Mouse (Mus musculus) midbrain, embryonic 10.5 days (tissue): ENCODE measurements around the gene Myo16. TPM values are rescaled to one million over a fixed set of nuclear protein-coding genes. Genes with fewer than 3 reads are reported as not detected.

Experiments used
- DNase-seq: peaks from one replicate; pipeline ENCODE4 v3.0.0-alpha.2; 2017; ENCODE audit warnings: low spot score
- H3K27ac ChIP-seq: fragments of 300-500 bp; sonication (generic); replicated peaks from 2 replicates; pipeline ENCODE4 v1.5.1; 2016; ENCODE audit warnings: mild to moderate bottlenecking
- H3K27me3 ChIP-seq: fragments of 300-500 bp; sonication (generic); 2 replicates; pipeline ENCODE4 v1.6.1; 2016; ENCODE audit warnings: low read depth, mild to moderate bottlenecking; ENCODE audit not compliant: poor library complexity, severe bottlenecking
- H3K36me3 ChIP-seq: fragments of 300-500 bp; sonication (generic); 2 replicates; pipeline ENCODE4 v1.6.1; 2016; ENCODE audit warnings: mild to moderate bottlenecking, moderate library complexity
- H3K4me1 ChIP-seq: fragments of 300-500 bp; sonication (generic); 2 replicates; pipeline ENCODE4 v1.6.1; 2016
- H3K4me3 ChIP-seq: fragments of 300-500 bp; sonication (generic); 2 replicates; pipeline ENCODE4 v1.5.1; 2016; ENCODE audit warnings: mild to moderate bottlenecking, moderate library complexity
- H3K9me3 ChIP-seq: fragments of 300-500 bp; sonication (generic); replicated peaks from 2 replicates; pipeline ENCODE4 v1.6.1; 2016; ENCODE audit warnings: mild to moderate bottlenecking
- WGBS: fragments of 180-500 bp; shearing (Covaris S2); methylation state at CpG from one replicate; pipeline ENCODE4 v1.1.7; 2016; 5-methylcytosine and 5-hydroxymethylcytosine counted together
- polyA plus RNA-seq: library from polyadenylated mRNA; unstranded; fragments of >200 nt; fragmentation: Nextera tagmentation; extraction: Ambion mirVana; gene quantifications from 2 replicates; pipeline ENCODE4 v1.2.1, GENCODE M21; 2016

Gene Myo16
- polyA plus RNA-seq, 1 experiment from 2014 or later, result 2.5 TPM

DNA sequence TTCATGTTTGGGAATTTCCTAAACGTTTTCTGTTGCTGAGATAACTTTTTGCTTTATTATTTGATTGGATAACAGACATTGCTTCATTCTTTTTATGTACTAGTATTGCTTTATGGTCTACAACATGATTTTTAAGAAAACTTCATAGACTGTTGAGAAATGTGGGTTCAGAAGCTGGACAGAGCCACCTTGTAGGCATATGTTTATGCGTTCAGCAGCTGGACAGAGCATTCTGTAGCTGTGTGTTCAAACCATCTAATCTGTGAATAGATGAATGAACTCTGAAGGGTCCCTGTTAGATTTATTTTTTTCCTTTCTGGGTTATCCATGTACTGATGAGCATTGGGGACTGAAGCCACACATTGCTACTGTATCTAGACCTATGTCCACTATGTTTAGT lies 102.0 kb downstream of the Myo16 start:
- no peaks in the 10 kb centered on the region for H3K36me3 ChIP-seq

DNA sequence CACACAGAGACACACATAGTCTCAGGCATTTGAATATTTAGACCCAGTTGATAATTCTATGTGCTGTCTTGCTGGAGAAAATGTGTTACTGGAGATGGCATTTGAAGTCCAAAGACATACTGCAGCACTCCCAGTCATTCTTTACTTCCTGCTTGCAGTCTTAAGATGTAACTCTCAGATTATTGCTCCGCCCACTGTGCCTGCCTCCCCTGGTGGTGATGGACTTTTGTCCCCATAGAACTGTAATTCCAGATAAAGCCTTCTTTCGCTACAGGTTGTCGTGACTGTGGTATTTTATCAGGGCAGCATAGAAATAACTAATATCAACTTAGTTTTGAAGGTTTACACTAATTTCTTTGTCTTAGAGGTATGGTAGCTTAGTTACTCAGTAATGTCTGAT lies 102.9 kb downstream of the Myo16 start:
- Histone ChIP-seq H3K36me3 (no peaks in the 10 kb centered on the region), H3K4me1 (no peaks in the 10 kb centered on the region), H3K9me3 (no peaks in the 10 kb centered on the region), H3K27me3 (no peaks in the 10 kb centered on the region), H3K4me3 (no peak overlapping the region), H3K27ac (no peak overlapping the region)
- 86% methylated on average over 3 of the region's 3 CpGs for WGBS
- no peak for DNase-seq

More for the DNA sequence above, 102.0 kb downstream of the Myo16 start:
- H3K27ac ChIP-seq, result no peak overlapping the region
- no peak for DNase-seq
- H3K4me3 ChIP-seq, result no peak overlapping the region
- H3K4me1 ChIP-seq, result no peaks in the 10 kb centered on the region
- no peaks in the 10 kb centered on the region for H3K9me3 ChIP-seq
- 84% methylated on average over 2 of the region's 2 CpGs for WGBS
- no peaks in the 10 kb centered on the region for H3K27me3 ChIP-seq

GRCm38 (mm10) chr8:10270094-10270493 lies 116.4 kb downstream of the Myo16 start:
- Histone ChIP-seq H3K4me1 (no peaks in the 10 kb centered on the region), H3K27me3 (no peaks in the 10 kb centered on the region), H3K9me3 (no peaks in the 10 kb centered on the region), H3K4me3 (no peak overlapping the region), H3K27ac (no peak overlapping the region), H3K36me3 (no peaks in the 10 kb centered on the region)
- DNase-seq, result no peak
- 86% methylated on average over 4 of the region's 4 CpGs for WGBS

DNA sequence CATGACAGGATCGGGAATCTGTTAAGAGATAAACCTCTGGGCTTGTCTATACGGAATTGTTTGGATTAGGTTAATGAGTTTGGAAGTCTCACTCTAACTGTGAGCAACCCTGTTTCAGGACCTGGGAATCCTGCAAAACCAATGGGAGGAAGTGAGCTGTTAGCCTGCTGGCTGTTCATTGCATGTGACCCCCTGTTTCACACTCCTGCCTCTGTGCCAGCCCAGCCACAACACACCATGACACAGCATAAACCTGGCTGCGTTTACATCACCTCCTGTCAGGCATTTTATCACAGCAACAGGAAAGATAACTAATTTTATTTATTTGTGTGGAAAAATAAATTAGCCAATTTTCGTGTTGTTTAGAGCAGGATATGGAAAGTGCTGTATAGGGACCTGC lies 138.9 kb downstream of the Myo16 start:
- Histone ChIP-seq H3K9me3 (no peaks in the 10 kb centered on the region), H3K27me3 (no peaks in the 10 kb centered on the region)
- 75% methylated on average over 4 of the region's 4 CpGs for WGBS

GRCm38 (mm10) chr8:10300797-10301196 lies 147.1 kb downstream of the Myo16 start:
- no peak for DNase-seq
- no peaks in the 10 kb centered on the region for H3K27me3 ChIP-seq
- WGBS, result 62% methylated on average over 3 of the region's 3 CpGs

More for the DNA sequence above, 138.9 kb downstream of the Myo16 start:
- H3K4me3 ChIP-seq, result no peak overlapping the region
- H3K27ac ChIP-seq, result no peak overlapping the region
- no peaks in the 10 kb centered on the region for H3K36me3 ChIP-seq
- no peaks in the 10 kb centered on the region for H3K4me1 ChIP-seq
- DNase-seq, result no peak

GRCm38 (mm10) chr8:10303061-10303460 lies 149.3 kb downstream of the Myo16 start:
- no peaks in the 10 kb centered on the region for H3K4me1 ChIP-seq

More at GRCm38 (mm10) chr8:10300797-10301196, 147.1 kb downstream of the Myo16 start:
- H3K4me1 ChIP-seq, result no peaks in the 10 kb centered on the region
- H3K36me3 ChIP-seq, result no peaks in the 10 kb centered on the region
- H3K4me3 ChIP-seq, result no peak overlapping the region
- H3K9me3 ChIP-seq, result no peaks in the 10 kb centered on the region
- H3K27ac ChIP-seq, result no peak overlapping the region

DNA sequence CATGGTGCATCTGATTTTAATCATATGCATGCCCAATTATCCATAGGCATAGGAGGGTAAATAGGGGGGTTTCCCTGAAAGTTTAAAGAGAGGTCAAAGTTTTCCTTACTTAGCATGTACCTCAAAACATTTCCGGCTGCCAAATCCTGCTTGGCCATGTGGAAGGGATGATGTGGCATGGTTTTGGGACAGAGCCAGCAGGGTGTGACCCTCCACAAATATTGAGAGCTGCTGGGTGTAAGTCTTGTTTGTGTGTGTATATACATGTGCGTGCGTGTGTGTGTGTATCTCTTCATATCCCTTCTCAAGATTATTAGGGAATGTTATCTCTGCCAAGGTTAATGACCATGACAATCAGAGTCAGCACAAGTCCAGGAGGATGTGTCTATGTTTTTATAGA lies 150.3 kb downstream of the Myo16 start:
- H3K4me1 ChIP-seq, result no peaks in the 10 kb centered on the region
- H3K27ac ChIP-seq, result no peak overlapping the region
- H3K4me3 ChIP-seq, result no peak overlapping the region
- H3K36me3 ChIP-seq, result no peaks in the 10 kb centered on the region
- no peaks in the 10 kb centered on the region for H3K27me3 ChIP-seq
- WGBS, result 88% methylated on average over 3 of the region's 3 CpGs
- H3K9me3 ChIP-seq, result no peaks in the 10 kb centered on the region
- DNase-seq, result no peak

More at GRCm38 (mm10) chr8:10303061-10303460, 149.3 kb downstream of the Myo16 start:
- H3K36me3 ChIP-seq, result no peaks in the 10 kb centered on the region
- no peaks in the 10 kb centered on the region for H3K27me3 ChIP-seq
- 80% methylated on average over 4 of the region's 4 CpGs for WGBS
- DNase-seq, result no peak
- H3K9me3 ChIP-seq, result no peaks in the 10 kb centered on the region
- no peak overlapping the region for H3K27ac ChIP-seq
- no peak overlapping the region for H3K4me3 ChIP-seq

- Histone ChIP-seq H3K27me3 (no peaks in the 10 kb centered on the region), H3K4me1 (no peaks in the 10 kb centered on the region), H3K4me3 (no peak overlapping the region), H3K36me3 (no peaks in the 10 kb centered on the region), H3K9me3 (no peaks in the 10 kb centered on the region), H3K27ac (no peak overlapping the region)
- 92% methylated on average over 1 of the region's 1 CpGs for WGBS
- no peak for DNase-seq
Observed at GRCm38 (mm10) chr8:10304721-10305120, 151.0 kb downstream of the Myo16 start.

- Histone ChIP-seq H3K4me1 (no peaks in the 10 kb centered on the region), H3K27ac (no peak overlapping the region), H3K9me3 (no peaks in the 10 kb centered on the region), H3K4me3 (no peak overlapping the region), H3K36me3 (no peaks in the 10 kb centered on the region), H3K27me3 (no peaks in the 10 kb centered on the region)
- WGBS, result 90% methylated on average over 6 of the region's 6 CpGs
- no peak for DNase-seq
Observed at GRCm38 (mm10) chr8:10307345-10307744, 153.6 kb downstream of the Myo16 start.

- WGBS, result 80% methylated on average over 12 of the region's 12 CpGs
- no peak for DNase-seq
- no peak overlapping the region for H3K4me3 ChIP-seq
- no peak overlapping the region for H3K27ac ChIP-seq
- H3K4me1 ChIP-seq, result no peaks in the 10 kb centered on the region
- no peaks in the 10 kb centered on the region for H3K27me3 ChIP-seq
- H3K9me3 ChIP-seq, result no peaks in the 10 kb centered on the region
- no peaks in the 10 kb centered on the region for H3K36me3 ChIP-seq
Observed at GRCm38 (mm10) chr8:10307770-10308476, 154.2 kb downstream of the Myo16 start.

DNA sequence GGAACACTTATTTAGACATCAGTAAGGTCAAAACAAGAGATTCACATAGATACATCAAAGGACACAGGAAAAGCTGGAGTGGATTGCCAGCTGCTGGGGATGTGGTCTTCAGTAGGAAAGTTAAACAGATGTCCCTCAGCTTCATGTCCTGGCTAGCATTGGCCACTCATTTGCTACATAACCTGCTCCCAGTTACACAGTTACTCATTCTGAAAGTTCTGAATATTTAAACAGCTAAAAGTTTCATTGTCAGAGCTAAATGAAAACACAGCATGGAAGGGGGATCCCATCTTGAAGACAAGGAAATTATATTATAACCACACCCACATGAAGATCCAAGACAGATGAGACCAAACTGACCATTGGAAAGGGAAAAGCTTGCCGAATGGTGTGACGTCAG lies 156.8 kb downstream of the Myo16 start:
- Histone ChIP-seq H3K4me1 (no peaks in the 10 kb centered on the region), H3K27ac (no peak overlapping the region), H3K4me3 (no peak overlapping the region), H3K36me3 (no peaks in the 10 kb centered on the region), H3K27me3 (no peaks in the 10 kb centered on the region), H3K9me3 (no peaks in the 10 kb centered on the region)
- no peak for DNase-seq
- WGBS, result 91% methylated on average over 2 of the region's 2 CpGs

GRCm38 (mm10) chr8:10312316-10312715 lies 158.6 kb downstream of the Myo16 start:
- Histone ChIP-seq H3K9me3 (no peaks in the 10 kb centered on the region), H3K4me1 (no peaks in the 10 kb centered on the region), H3K27me3 (no peaks in the 10 kb centered on the region), H3K27ac (no peak overlapping the region), H3K4me3 (no peak overlapping the region), H3K36me3 (no peaks in the 10 kb centered on the region)
- WGBS, result 78% methylated on average over 10 of the region's 10 CpGs
- no peak for DNase-seq

- no peaks in the 10 kb centered on the region for H3K27me3 ChIP-seq
- H3K4me1 ChIP-seq, result no peaks in the 10 kb centered on the region
- no peaks in the 10 kb centered on the region for H3K36me3 ChIP-seq
- no peak overlapping the region for H3K4me3 ChIP-seq
- no peak for DNase-seq
- no peak overlapping the region for H3K27ac ChIP-seq
- WGBS, result 75% methylated on average over 5 of the region's 5 CpGs
- H3K9me3 ChIP-seq, result no peaks in the 10 kb centered on the region
Observed at GRCm38 (mm10) chr8:10316201-10316600, 162.5 kb downstream of the Myo16 start.
